Mouse (Mus musculus): Measurements from ENCODE around the gene Glrx. TPM values are rescaled to one million over a fixed set of nuclear protein-coding genes. Genes with fewer than 3 reads are reported as not detected.

Gene Glrx
- 7.5 to 13.6 TPM (median 10.2 TPM) in 4 replicates for total RNA-seq (2023)

GRCm38 (mm10) chr13:75839719-75840481 lies at the start of gene Glrx:
Glrx (plus strand) TSS chr13:75839868.

Other genes starting within 250 kb of the Glrx start
- 31.5 to 48.4 TPM (median 40.3 TPM) in 4 replicates for gene Ell2, start 133.1 kb upstream of the Glrx start, total RNA-seq (2023)
- gene Rhobtb3, start 104.1 kb downstream of the Glrx start, total RNA-seq (2023) = 0.16 to 0.63 TPM (median 0.20 TPM) in 3 of 4 replicates, not detected in the other
- not detected in 4 replicates for gene Spata9, start 127.3 kb downstream of the Glrx start, total RNA-seq (2023)
- gene Rfesd, start 178.9 kb downstream of the Glrx start, total RNA-seq (2023) = 6.8 to 8.9 TPM (median 7.9 TPM) in 4 replicates
- gene Gpr150, start 217.1 kb downstream of the Glrx start, total RNA-seq (2023) = not detected in 4 replicates

Measured in B cell, adult 62 days (primary cell).